Mouse (Mus musculus) MEL-GATA-1-ER (cell line): Measurements from ENCODE around the gene Pax6.

ENCODE experiments used
- DNase-seq: peaks from one replicate; pipeline ENCODE4 v3.0.0-alpha.2; 2012; ENCODE audit warnings: low read depth; ENCODE audit errors: extremely low read depth

The Pax6 gene

DNA sequence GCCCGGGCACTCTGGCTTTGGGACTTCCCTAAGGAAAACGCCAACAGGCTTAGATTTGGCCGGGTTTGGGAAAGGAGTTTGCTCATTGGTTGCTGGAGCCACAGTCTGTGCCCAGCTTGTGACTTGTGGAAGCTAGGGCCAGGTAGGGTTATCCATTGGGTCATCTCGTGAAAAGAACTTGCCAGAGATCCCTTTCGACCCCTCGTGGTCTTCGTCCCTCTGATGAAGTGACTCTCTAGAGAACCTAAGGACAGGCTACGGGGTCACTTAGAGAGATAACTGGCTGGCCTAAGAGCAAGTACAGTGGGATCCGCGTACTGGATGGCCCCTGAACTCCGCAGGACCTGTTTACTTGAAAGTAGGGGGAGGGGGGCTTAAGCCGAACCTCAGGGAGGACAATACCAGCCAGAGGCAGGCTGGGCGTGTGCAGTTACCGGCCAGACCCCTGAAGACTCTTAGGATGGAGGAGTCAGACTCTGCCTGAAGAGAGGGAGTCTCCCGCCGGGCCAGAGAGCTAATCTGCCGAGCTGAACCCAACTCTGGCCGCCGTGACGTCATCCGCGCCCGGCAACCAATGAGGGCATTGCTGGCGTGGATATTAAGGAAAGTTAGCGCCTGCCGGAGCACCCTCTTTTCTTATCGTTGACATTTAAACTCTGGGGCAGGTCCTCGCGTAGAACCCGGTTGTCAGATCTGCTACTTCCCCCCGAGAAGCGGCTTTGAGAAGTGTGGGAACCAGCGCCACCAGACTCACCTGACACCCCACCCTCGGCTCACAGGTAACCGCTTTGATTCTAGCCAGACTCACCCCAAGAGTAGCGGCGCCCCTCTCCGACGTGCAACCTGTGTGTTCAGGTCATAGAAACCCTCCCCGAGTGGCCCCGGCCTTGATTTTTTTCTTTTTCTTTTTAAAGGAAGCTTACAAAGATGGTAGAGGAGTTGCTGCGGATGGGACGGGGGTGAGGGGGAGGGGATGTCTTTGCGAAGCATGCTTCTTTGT lies at the start of gene Pax6:
Pax6 (plus strand) TSS at position 630 of the 1,000 bp plus-strand sequence.
- no peak for DNase-seq

DNA sequence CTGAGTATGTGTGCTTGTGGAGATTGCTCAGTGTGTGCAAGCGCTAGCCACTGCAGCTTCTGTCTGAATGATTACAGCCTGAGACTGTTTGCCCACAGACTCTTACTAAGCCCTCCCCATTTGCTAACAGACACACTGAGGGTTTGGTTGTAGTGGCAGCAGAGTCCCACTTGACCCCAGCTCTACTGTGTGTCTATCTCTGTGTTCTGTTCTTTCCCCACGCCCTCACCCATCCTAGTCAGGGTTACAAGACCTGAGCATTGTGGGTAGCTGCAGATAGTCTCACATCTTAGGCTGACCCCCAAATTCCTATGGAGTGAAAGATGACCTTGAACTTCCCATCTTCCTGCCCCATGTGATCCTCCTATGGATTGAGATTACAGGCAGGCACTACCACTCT lies 19.8 kb upstream of the Pax6 start:
- DNase-seq: no peak

DNA sequence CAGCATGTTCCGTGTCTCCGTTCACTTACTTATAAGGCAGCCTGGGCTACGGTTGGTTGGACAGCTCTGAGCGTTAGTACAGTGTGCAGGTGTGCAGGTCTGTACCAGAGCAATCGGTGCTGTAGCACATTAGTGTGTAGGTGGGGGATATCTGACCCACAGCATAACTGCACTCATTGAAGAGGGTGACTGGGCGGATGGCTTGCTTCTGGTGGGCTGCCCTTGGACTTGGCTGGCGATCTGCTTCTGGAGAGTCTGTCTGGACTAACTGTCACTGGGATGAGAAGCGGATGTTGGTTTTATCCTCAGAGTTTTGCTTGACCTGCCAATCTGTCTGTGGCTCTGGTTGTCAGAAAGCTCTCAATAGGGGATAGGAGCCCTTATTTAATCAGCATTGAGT lies 12.2 kb upstream of the Pax6 start:
- DNase-seq: no peak

DNA sequence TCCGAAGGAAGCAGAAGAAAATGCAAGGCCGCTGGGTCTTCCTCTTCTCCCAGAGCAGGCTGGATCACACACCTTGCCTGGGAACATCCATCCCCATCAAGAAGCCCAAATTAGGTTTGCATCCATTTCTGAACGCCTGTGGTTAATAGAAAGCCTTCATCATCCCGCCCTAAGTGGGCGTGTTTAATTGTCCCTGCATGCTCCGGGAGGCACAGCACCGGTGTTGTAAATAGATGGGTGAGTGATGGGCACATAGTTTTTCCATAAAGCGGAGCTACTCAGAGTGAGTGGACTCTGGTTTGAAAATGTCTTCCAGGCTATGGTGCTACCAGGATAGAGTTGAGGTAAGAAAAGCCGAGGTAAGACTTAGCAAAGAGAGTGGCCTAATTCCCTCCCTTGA lies 9.3 kb upstream of the Pax6 start:
- DNase-seq: no peak

DNA sequence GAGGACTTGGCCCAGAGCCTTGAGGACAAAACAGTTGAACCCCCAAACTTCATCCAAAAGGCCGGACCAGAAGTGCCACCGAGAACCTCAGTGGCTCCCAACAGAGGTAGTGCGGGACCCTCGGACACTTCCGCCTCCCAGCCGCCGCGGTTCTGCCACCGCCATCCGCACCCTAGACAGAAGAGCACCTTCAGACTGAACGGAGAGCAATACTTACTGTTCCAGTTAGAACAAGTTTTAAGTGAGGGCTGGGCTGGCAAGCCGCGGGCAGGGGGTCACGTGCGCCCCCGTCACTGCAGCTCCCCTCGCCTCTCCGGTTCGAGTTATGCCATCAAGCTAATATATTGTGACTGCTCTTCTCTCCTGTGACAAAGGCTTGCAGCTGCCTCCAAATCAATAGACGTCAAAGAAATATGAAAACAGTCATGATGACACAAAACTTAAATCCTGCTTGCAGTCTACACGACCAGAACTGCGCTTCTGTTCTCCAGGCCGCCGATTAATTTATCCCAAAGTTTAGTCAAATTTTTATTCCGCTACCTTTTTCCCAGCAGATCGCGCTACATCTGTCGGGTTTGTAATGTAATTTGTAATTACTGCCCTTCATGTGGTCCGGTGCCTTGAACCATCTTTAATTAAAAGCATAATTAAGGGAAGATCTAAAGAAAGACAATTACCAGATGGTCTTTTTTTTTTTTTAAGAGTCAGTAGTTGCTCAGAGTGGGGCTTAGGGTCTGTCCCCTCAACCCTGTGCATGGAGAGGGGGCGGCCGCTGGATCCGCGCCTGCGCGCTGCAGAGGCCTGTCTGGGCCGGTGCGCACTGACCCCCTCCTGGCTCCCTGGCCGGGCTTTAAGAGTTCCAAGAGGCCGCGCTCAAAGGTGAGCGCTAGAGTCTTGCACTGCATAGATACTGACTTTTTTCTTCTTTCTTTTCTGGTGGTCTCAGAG lies 8.5 kb upstream of the Pax6 start:
- DNase-seq: no peak

DNA sequence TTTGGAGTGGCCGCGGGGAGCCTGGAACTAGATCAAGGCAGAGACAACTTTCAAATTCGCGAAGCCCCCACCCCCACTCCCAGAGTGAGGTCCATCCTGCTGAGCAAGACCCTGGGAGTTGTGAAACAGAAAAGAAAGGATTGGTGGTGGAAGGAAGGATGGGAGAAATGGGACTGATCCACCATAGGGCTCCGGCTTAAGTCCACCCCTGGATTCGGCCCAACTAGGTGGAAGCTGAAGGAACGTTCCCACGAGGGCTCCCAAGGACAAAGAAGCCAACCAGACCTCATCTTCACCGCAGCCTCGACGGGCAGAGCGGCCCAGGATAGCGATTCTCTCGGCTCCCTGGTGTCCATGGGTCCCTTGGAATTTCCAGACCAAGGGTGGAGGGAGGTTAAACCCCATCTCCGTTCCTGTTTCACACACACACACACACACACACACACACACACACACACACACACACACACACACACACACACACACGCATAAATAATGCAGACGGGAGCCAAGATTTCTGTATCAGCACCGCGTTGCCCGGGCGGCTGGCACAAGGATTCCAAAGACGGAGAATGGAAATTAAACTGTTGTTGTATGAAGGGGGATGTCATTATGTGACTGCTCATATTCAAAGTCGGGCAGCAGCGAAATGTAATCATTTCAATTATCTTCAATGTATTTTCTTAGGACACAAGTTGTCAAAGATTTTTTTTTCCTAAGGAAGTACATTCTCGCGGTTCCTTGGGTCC lies 7.7 kb upstream of the Pax6 start:
- no peak for DNase-seq

DNA sequence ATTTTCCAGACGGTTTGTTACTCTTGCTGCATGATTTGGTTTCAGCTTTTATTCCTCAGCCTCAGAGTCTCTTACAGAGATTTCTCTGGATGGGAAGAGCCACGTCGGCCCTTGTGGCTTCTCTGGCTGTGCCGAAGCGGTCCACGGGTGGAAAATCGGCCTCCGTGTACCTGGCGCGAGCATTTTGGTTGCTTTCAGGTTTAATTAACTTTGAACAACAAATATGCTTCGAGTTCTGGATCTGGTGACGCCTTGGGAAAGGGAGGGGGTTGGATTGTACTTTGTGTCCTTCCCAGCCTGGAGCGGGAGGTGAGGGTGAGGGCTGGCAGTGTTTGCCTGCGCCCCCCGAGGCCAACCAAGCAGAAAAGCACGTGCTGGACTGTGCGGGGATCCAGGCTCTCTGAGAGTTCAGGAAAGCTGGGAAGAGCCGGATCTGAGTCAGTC lies 7.1 kb upstream of the Pax6 start:
- no peak for DNase-seq

DNA sequence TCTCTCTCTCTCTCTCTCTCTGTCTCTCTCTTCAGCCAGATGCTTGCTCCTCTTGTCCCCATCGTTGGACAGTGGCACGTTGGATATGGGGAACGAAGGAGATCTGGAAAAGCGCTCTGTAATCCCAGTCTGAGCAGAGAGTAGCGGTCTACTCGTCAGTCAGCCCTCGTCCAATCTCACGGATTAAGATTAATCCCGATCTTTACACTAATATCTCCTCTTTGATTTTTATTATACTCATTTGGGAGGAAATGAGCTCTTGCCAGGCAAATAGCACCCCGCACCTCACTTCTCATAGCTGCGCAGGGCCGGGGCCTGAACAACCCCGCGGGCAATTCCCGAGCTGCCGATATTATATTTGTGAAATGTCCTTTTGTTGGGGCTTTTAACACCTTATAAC lies 6.6 kb upstream of the Pax6 start:
- no peak for DNase-seq

DNA sequence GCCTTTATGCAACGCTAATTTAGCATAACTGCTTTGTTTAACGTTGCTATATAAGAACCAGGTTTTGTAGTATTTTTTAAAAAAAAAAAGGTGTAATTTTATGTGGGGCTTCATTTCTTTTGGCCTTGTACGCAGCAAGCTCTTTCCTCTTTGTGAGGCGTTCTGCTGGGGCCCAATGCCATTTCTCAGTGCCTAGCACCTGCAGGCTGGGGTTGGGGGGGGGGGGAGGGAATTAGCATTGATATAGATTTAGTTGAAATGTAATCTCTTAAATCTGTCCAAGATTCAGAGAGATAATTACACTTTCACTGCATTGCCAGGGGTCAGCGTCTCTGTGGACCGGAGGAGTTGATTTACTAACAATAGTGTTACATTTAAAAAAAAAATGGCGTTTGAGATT lies 6.1 kb upstream of the Pax6 start:
- no peak for DNase-seq

DNA sequence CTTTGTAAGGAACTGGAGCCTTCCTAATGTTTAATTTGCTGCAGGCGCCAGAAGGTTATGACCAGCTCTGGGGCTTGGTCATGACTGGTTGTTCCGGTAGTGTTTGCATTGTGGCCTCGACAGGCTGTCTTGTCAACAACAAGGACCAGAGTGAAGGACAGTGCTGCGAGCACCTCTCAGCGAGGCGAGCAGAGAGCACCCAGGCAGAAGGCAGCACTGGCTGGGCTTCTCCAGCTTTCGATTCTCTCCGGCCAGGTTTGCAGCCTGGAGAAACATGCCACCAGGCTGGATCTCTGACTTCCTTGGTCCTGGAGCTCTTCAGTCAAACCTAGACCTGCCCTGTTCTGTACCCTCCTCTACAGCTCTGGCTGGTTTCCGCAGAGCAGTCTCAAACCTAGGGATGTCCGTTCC lies 5.6 kb upstream of the Pax6 start:
- DNase-seq: no peak

DNA sequence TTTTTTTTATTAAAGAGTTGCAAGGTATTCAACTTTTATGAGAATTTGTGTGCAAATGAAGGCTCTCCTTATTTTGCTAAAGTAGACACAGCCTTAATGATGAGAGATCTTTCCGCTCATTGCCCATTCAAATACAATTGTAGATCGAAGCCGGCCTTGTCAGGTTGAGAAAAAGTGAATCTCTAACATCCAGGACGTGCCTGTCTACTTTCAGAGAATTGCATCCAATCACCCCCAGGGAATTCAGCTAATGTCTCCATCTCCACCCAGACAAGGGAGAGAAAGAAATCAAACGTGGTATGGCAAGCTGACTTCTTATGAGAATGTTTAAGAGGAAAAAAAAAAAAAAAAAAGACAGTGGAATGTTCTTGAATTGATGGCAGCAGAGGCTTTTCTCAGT lies 3.7 kb upstream of the Pax6 start:
- no peak for DNase-seq

DNA sequence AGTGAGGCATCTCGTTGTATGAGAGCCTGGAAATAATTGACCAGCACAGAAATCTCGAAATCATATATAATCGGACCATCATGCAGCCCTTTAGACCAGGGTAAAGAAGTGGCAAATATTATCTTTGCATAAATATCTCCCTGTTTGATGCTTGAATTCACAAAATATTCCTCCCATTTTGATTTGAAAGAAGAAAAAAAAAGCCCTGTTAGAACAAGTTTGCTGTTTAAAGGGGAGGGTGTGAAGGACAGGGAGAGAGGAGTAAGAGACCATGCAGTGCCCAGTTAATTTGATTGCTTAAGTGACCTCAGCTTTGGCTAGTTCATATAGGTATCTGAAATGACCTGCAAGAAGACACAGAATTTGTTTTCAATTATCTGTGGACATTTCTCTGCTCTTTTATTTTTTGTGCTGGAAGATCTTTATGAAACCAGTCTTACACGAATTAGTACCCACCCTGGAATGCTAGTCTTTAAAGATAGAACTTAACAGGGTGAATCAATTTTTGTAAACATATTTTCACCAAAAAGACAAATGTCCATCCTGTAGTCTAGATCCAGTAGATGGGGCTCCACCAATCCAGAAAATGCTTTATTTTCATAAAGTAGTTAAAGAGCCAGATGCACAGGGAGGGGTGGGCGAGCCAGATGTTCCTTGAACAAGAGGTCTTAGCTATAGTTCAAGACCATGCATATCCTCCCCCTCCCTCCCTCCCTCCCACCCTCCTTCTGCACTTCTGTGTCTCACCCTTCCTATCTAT lies 3.0 kb upstream of the Pax6 start:
- no peak for DNase-seq

DNA sequence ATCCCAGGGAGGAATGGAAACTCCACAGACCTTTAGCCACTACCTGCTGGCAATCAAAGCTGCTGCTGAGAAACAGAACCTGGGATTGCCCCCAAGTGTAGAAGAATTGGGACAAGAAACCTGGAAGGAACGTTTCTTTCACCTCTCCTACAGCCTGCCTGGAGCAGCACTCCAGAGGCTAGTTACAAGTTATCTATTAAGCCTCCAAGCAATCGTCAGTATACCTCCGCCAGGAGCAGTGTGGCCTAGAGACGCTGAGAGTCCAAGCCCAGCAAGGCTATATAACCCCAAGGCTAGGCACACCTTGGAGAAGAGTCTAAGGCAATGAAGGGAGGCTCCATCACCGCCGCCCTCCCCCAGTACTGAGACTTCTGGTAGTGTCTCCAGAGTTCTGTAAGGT lies 2.4 kb upstream of the Pax6 start:
- DNase-seq: no peak

DNA sequence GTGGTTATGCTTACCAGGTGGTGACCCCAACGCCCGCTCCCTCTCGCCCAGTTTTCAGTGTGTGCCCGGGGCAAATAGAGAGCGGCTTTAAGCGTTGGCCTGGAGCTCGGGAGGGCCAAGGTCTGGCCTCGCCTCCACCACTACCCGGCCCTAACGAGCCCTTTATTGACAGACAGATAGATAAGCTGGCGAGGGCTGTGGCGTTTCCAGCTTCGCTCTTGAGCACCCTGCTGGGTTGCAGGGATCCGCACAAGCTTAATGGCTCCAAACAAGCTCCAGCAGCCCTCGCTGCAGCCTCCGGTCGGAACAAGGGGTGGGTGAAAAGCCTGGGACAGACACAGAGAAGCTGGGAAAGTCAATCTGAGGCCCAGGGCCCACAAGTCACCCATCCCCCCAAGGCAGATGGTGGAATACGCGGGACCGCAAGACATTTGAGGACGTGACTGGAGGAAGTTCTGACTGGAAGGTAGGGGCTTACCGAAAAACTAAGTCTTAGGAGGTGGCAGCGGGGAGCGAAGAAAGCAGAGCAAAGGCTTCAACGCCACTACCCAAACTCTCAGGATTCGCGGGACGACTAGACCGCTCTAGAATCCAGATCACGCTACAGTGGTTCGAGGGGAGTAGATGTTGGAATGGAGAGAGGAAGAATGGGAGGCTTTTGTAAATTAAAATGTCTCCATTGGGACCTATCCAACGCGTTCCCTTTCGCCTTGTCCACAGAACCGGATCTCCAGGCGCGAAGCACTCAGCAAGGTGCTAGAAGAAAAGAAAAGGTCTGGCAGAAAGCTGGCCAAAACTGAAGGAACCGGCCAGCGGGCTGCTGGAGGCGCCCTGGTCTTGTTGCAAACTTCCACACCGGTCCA lies 1.7 kb upstream of the Pax6 start:
- no peak for DNase-seq

DNA sequence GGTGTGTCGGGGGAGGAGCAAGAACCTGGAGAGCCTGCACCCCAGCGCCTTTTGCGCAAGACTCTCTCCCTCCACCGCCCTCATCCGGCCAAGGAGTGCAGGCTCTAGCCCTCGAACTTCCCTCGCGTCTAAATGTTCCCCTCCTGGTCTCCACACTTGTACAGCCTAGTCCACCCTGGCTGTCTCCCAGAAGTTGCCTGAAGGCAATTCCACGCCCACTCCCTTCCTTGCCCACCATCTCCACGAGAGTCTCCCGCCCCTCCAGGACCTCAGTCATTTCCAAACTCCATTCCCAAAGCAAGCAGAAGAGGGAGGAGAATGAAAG lies 1.1 kb upstream of the Pax6 start:
- DNase-seq: no peak

DNA sequence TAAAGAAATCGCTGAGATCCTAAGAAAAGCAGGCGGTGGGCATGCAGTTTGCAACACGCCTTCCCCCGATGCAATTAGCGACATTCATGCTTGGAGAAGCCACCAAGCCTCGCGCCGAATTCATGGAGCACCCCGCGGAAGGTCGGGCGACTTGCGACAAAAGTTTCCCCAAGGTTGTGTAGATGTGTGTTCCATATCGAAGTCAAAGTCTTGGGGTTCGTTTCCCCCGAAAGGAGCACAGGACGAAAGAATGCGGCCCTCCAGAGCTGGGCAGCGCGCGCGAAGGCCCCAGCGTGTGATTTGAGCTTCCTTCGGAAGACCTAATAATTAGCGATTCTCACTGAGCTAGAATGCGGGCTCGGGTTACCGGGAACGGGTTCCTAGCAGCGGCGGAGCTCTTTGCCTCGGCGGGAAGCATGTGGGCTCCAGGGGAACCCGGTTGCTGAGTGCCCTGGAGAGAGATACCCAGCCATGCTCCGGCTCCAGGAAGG lies 716 bp downstream of the Pax6 start:
- no peak for DNase-seq

DNA sequence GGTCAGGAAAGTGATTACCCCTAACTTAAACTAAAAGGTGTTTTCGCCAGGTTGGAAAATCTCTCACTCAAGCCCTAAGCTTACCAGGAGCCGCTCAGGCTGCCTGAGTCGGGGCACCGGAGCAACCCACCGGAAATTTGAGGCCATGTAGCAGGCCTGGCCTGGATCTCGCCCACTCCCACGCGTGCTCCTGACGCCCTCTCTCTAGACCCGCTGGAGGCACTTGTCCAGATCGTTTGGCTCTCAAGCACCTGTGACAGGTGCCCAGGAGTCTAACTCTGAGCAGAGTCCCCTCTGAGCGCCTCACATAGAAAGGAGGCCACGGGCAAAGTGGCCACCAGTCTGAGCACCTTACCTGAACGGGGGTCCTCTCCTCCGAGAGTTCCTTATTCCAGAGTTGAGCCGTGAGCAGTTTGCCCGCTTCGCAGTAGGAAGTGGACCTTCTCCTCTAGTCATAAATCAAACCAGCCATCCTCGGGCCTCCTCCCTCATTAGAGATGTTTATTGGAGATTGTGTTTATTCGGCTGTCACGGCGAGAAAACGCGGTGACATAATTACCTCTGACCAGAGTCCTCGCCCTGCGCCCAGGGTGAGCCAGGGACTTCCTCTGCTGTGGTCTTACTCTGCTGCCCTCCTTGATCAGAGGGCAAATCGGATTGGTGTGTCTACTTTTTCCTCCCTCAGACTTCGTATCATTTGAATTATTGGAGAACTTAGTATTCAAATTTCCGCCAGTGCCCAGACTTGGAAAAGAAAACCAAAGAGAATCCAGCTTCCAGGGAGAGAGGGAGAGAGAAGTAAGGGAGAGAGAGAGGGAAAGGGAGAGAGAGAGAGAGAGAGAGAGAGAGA lies 1.4 kb downstream of the Pax6 start:
- no peak for DNase-seq

DNA sequence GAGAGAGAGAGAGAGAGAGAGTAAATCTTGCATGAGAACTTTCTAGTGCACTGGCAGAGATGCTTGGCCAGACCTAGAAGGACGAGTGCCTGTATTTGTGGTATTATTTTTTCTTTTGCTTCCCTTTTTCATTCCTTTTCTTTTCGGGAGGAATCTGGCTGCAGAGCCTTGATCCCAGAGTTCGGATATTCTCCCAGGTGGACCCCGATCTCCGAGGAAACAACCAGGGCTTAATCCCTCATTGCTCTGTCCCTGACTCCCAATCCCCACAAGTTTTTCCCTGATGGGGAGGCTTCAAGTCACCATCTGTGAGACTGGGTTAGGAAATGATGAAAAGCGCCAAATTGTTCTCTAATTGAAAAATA lies 2.0 kb downstream of the Pax6 start:
- DNase-seq: no peak
